Mouse (Mus musculus) ES-Bruce4 (cell line): Measurements from ENCODE around the gene Cryl1.

ENCODE experiments used
- CTCF ChIP-seq: IDR thresholded peaks from one replicate; pipeline ENCODE4 v1.8.1; 2011; ENCODE audit warnings: low read depth, low read length
- POLR2A ChIP-seq: IDR thresholded peaks from one replicate; pipeline ENCODE4 v1.8.1; 2011; ENCODE audit warnings: low read length; ENCODE audit not compliant: insufficient read depth

- TF ChIP-seq CTCF = no peak
- no peak for TF ChIP-seq POLR2A
Measured at GRCm38 (mm10) chr14:57386758-57387561, 11.4 kb downstream of the Cryl1 start.
